Mouse (Mus musculus) c-Kit-negative CD71-positive TER-119-positive erythroid progenitor cells, embryonic 14.5 days (primary cell): Measurements from ENCODE around the gene Sertad4.

Experiments
- DNase-seq: peaks from one replicate; pipeline ENCODE4 v3.0.0-alpha.2; 2013; ENCODE audit warnings: low read depth, low spot score

Sertad4 gene

GRCm38 (mm10) chr1:192855474-192856230 lies at the start of gene Sertad4:
Sertad4 (minus strand) TSS chr1:192855756.
- DNase-seq = no peak

- DNase-seq = no peak
Measured at GRCm38 (mm10) chr1:192901516-192901915, 46.0 kb upstream of the Sertad4 start.

GRCm38 (mm10) chr1:192900913-192901312 lies 45.4 kb upstream of the Sertad4 start:
- DNase-seq = no peak

GRCm38 (mm10) chr1:192898742-192899141 lies 43.2 kb upstream of the Sertad4 start:
- DNase-seq = no peak

GRCm38 (mm10) chr1:192897218-192897617 lies 41.7 kb upstream of the Sertad4 start:
- DNase-seq = no peak

- DNase-seq = no peak
Measured at GRCm38 (mm10) chr1:192896076-192896475, 40.5 kb upstream of the Sertad4 start.

GRCm38 (mm10) chr1:192890716-192891115 lies 35.2 kb upstream of the Sertad4 start:
- no peak for DNase-seq

GRCm38 (mm10) chr1:192882617-192883295 lies 27.2 kb upstream of the Sertad4 start:
- DNase-seq = no peak

- no peak for DNase-seq
Measured at GRCm38 (mm10) chr1:192880130-192880529, 24.6 kb upstream of the Sertad4 start.

- DNase-seq = no peak
Measured at GRCm38 (mm10) chr1:192879086-192879580, 23.6 kb upstream of the Sertad4 start.

- no peak for DNase-seq
Measured at GRCm38 (mm10) chr1:192872841-192873240, 17.3 kb upstream of the Sertad4 start.

- no peak for DNase-seq
Measured at GRCm38 (mm10) chr1:192869761-192870160, 14.2 kb upstream of the Sertad4 start.

GRCm38 (mm10) chr1:192864440-192864839 lies 8.9 kb upstream of the Sertad4 start:
- no peak for DNase-seq

- DNase-seq = no peak
Measured at GRCm38 (mm10) chr1:192861305-192861960, 5.9 kb upstream of the Sertad4 start.

- no peak for DNase-seq
Measured at GRCm38 (mm10) chr1:192860273-192860672, 4.7 kb upstream of the Sertad4 start.

GRCm38 (mm10) chr1:192857582-192857981 lies 2.0 kb upstream of the Sertad4 start:
- DNase-seq = no peak

- no peak for DNase-seq
Measured at GRCm38 (mm10) chr1:192856931-192857330, 1.4 kb upstream of the Sertad4 start.

- DNase-seq = no peak
Measured at GRCm38 (mm10) chr1:192856411-192856810, 855 bp upstream of the Sertad4 start.

GRCm38 (mm10) chr1:192854819-192855271 lies 711 bp downstream of the Sertad4 start:
- no peak for DNase-seq

- no peak for DNase-seq
Measured at GRCm38 (mm10) chr1:192853988-192854818, 1.4 kb downstream of the Sertad4 start.

GRCm38 (mm10) chr1:192853429-192853828 lies 2.1 kb downstream of the Sertad4 start:
- no peak for DNase-seq
